Mouse (Mus musculus) spleen, adult 2 months (tissue): ENCODE measurements around the gene 1110004F10Rik.

Experiments used
- CTCF ChIP-seq: fragments of 200-500 bp; IDR thresholded peaks from 2 replicates; pipeline ENCODE4 v1.5.1; 2011; ENCODE audit warnings: mild to moderate bottlenecking, inconsistent platforms; ENCODE audit not compliant: insufficient read depth, insufficient read length, insufficient replicate concordance; ENCODE audit errors: extremely low read depth
- POLR2A ChIP-seq: fragments of 200-500 bp; IDR thresholded peaks from 2 replicates; pipeline ENCODE4 v1.6.1; 2011; ENCODE audit warnings: low read depth, low read length, inconsistent platforms

DNA sequence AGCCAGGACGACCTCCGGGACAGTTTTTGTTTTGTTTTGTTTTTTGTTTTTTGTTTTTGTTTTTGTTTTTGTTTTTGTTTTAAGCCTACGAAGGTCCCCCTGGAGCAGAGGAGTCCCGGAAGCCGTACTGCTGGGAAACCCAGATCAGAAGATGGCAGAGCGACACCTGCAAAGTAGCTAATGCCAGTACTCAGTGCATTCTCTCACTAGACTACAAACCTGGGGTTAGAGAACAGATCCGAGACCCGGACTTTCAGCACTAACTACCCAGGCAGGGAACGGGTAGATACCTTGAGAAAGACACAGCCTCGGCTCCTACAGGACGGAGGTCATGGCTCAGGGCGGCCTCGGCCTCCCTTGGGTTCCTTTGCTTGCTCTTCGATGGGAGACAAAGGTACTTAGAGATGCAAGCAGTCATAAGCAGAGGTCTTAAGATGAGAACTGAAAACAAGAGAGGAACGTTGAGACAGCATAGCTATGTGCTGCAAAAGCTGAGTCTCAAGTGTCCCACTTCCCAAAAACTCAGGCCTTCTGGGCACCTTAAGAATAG is 1.3 kb downstream of the 1110004F10Rik start:
- no peak for TF ChIP-seq POLR2A
- no peak for TF ChIP-seq CTCF
